Mouse (Mus musculus): ENCODE measurements around the gene Dgkg.

The Dgkg gene

GRCm38 (mm10) chr16:22547741-22548140 is 109.3 kb downstream of the Dgkg start:
- DNase-seq (ENCODE audit: low read depth, low spot score): no peak

DNA sequence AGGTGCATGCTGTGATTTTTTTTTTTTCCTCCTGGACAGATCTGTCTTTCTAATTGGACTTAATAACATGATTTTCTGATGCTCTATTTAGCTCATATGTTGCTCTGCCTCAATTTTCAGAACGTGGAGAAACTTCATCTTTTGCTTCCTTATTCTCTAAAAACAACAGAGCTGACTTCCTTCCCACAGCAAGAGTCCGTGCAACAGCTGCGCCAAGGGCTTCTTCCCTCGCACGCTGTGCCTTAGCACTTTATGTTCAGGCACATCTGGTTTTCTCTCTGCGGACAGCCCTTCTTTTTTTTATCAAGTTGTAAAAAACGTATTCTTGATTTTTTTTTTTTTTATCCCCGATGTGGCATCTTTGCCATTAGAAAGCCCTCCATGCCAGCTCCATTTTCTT is 111.2 kb downstream of the Dgkg start:
- no peak for DNase-seq (ENCODE audit: low read depth, low spot score)

GRCm38 (mm10) chr16:22545016-22545561 is 111.9 kb downstream of the Dgkg start:
- DNase-seq (ENCODE audit: low read depth, low spot score): peak; percentile 31

GRCm38 (mm10) chr16:22542691-22543141 is 114.3 kb downstream of the Dgkg start:
- no peak for DNase-seq (ENCODE audit: low read depth, low spot score)

DNA sequence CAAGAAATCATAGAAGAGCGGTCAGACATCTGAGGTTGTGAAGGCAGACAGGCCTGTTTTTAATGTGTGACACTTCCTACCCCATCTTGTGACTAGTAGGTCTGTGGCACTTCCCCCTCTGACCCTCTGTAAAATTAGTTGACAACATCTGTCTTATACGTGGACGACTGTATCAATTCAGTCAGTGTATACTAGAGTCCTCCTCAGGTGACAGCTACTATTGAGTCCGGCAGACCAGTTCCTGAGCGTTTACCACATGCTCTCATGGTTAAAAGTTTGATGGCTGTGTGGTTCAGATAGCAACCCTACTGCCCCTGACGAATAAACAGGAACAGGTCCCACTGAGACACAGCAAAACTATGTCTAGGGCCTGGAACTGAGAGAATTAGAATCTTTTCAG is 117.7 kb downstream of the Dgkg start:
- no peak for DNase-seq (ENCODE audit: low read depth, low spot score)

GRCm38 (mm10) chr16:22536581-22537160 is 120.3 kb downstream of the Dgkg start:
- DNase-seq (ENCODE audit: low read depth, low spot score): no peak

DNA sequence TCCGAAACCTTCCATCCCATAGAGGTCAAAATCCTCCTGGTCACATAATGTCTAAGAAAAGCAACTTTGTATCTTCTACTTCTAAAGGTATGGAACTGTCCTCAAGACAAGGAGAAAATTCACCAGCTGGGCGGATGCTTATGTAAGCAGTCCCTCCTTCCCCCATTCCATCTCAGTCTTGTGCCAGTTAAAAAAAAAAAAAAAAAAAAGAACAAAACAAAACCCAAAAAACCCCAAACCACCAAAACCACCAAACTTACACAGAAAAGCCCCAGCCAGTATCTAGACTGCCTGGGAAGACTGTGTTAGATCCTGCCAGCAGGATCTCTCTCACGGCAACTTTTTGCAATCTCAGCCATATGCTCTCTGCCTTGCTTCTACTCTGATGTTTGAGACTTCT is 123.9 kb downstream of the Dgkg start:
- no peak for DNase-seq (ENCODE audit: low read depth, low spot score)

GRCm38 (mm10) chr16:22531834-22532233 is 125.2 kb downstream of the Dgkg start:
- DNase-seq (ENCODE audit: low read depth, low spot score): no peak

DNA sequence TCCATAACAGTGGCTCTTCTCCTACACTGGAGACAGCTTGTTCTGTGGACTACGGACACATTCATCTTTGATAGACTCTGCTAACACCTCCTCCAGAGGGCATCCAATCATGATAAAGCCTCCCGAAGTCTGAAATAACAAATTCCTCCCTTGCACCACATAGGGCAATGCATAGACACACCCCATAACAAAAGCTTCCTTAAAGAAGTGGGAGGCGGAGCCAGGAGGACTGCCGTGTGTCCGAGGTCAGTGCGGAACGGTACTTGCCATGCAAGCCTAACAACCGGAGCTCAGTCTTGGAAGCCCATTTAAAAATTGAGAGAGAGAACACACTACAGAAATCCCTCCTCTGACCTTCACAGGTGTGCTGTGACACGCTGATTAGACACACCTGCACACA is 126.0 kb downstream of the Dgkg start:
- no peak for DNase-seq (ENCODE audit: low read depth, low spot score)

GRCm38 (mm10) chr16:22527499-22527939 is 129.5 kb downstream of the Dgkg start:
- no peak for DNase-seq (ENCODE audit: low read depth, low spot score)

DNA sequence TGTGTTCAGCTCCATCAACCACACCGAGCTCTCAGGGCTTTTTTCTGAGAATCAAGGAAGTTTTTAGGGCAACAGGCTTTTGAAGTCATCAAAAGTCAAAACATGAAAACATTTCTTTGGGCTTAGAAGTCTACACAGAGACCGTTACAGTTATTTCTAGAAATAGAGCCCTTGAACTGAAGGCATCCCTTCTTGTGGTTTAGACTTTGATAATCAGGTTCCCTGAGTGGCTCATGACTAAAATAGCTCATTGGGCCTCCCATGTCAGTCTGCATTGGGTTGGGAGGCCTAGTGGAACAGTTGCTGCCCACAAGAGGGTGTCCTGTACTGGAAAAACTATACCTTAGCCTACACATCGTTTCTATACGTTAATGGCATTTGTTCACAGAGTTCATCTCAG is 130.6 kb downstream of the Dgkg start:
- DNase-seq (ENCODE audit: low read depth, low spot score): no peak

GRCm38 (mm10) chr16:22517431-22518384 is 139.3 kb downstream of the Dgkg start:
- no peak for DNase-seq (ENCODE audit: low read depth, low spot score)

- DNase-seq (ENCODE audit: low read depth, low spot score): no peak
Measured at GRCm38 (mm10) chr16:22515476-22515875, 141.5 kb downstream of the Dgkg start.

GRCm38 (mm10) chr16:22510861-22511637 is 146.0 kb downstream of the Dgkg start:
- DNase-seq (ENCODE audit: low read depth, low spot score): no peak

DNA sequence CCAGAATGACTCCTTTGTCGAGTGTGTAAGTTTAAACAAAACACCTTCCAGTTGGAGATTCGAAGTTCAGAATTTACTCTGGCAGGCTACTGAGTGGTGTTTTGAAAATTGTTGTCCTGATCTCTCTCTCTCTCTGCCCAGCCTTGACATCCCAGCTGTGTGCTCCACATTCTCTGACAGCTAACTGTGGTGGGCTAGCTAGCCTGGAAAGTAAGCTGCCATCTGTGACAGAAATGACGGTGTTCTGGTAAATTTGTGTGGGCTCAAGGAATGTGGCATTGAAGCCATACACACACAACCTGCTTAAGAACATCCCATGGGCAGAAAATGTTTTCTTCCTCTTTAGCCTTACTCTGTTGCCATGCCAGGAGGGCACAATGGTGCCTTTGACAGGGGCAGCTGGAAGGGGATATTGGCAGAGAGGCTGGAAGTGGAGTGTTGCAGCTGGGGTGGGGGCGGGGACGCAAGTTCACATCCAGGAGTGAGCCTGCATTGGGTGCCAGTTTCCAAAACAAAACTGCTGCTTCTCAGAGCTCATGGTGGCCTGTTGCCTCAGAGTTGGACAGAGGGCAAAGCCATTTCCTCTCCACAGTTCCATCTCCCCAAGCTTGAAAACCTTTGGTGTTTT is 148.0 kb downstream of the Dgkg start:
- DNase-seq (ENCODE audit: low read depth, low spot score): no peak

- no peak for DNase-seq (ENCODE audit: low read depth, low spot score)
Measured at GRCm38 (mm10) chr16:22505656-22506055, 151.4 kb downstream of the Dgkg start.

GRCm38 (mm10) chr16:22504851-22505250 is 152.2 kb downstream of the Dgkg start:
- peak; percentile 36 for DNase-seq (ENCODE audit: low read depth, low spot score)

DNA sequence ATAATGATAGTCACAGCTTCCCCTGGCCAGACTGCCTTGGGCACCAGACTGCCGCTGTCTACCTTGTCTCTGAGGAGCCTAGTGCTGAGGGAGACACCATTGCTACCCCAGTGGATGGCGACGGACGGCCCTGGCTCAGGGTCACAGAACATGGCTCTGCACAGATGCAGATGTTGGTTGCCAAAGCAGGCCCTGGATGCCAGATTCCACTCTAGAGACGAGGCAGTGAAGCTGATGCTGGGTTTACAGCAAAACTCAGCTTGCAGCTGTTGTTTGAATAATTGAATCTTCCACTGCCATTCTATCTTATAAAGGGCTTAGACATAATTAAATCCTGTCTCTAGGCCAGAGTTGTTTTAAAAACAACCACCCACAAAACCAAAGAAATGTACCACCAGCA is 153.0 kb downstream of the Dgkg start:
- DNase-seq (ENCODE audit: low read depth, low spot score): no peak

DNA sequence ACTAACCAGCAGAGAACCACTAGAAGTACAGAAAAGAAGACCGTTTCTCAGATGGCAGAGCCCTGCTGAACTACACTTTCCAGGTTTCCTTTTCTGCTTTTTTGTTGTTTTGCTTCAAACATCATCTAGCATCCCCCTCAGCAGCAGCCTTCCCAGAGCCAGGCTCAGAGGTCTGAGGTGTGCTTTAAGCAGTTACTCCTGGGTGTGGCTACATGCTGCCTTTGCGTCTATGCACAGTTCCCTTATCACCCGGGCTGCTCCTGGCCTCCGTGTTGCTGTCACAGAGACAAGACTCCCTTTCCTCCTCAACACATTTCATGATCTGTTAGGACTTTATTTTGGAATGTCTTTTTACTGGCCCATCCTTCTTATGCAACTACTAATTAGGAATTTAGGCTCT is 153.6 kb downstream of the Dgkg start:
- DNase-seq (ENCODE audit: low read depth, low spot score): no peak

- no peak for DNase-seq (ENCODE audit: low read depth, low spot score)
Measured at GRCm38 (mm10) chr16:22501855-22502254, 155.2 kb downstream of the Dgkg start.

GRCm38 (mm10) chr16:22500561-22500960 is 156.5 kb downstream of the Dgkg start:
- no peak for DNase-seq (ENCODE audit: low read depth, low spot score)
